Mouse (Mus musculus) intestine, embryonic 15.5 days (tissue): Measurements from ENCODE around the gene Slc10a7. TPM values are rescaled to one million over a fixed set of nuclear protein-coding genes. Genes with fewer than 3 reads are reported as not detected.

Experiments used
- ATAC-seq: fragments of 200-750 bp; cut with Nextera tagmentation; 2 replicates; pipeline ENCODE4 v1.8.0; 2017; ENCODE audit warnings: moderate TSS enrichment, moderate library complexity
- H3K27ac ChIP-seq: fragments of 300-500 bp; sonication (generic); 2 replicates; pipeline ENCODE4 v1.5.1; 2015; ENCODE audit warnings: mild to moderate bottlenecking, inconsistent platforms
- H3K27me3 ChIP-seq: fragments of 300-500 bp; sonication (generic); replicated peaks from 2 replicates; pipeline ENCODE4 v1.6.1; 2015; ENCODE audit warnings: inconsistent platforms
- H3K36me3 ChIP-seq: fragments of 300-500 bp; sonication (generic); 2 replicates; pipeline ENCODE4 v1.6.1; 2015; ENCODE audit warnings: inconsistent platforms
- H3K4me1 ChIP-seq: fragments of 300-500 bp; sonication (generic); replicated peaks from 2 replicates; pipeline ENCODE4 v1.6.1; 2015; ENCODE audit warnings: inconsistent platforms
- H3K4me2 ChIP-seq: fragments of 300-500 bp; sonication (generic); replicated peaks from 2 replicates; pipeline ENCODE4 v1.6.1; 2015; ENCODE audit warnings: mild to moderate bottlenecking, inconsistent platforms
- H3K4me3 ChIP-seq: fragments of 300-500 bp; sonication (generic); replicated peaks from 2 replicates; pipeline ENCODE4 v1.5.1; 2015; ENCODE audit warnings: inconsistent platforms
- H3K9ac ChIP-seq: fragments of 300-500 bp; sonication (generic); 2 replicates; pipeline ENCODE4 v1.6.1; 2015; ENCODE audit warnings: inconsistent platforms
- H3K9me3 ChIP-seq: fragments of 300-500 bp; sonication (generic); 2 replicates; pipeline ENCODE4 v1.6.1; 2016; ENCODE audit warnings: inconsistent platforms
- WGBS: fragments of 180-500 bp; shearing (Covaris S2); methylation state at CpG from one replicate; pipeline ENCODE4 v1.1.7; 2015; 5-methylcytosine and 5-hydroxymethylcytosine counted together
- polyA plus RNA-seq: library from polyadenylated mRNA; unstranded; fragments of >200 nt; fragmentation: Nextera tagmentation; extraction: Ambion mirVana; gene quantifications from 2 replicates; pipeline ENCODE4 v1.2.1, GENCODE M21; 2015

The Slc10a7 gene
- polyA plus RNA-seq, 1 experiment from 2014 or later, result 16.5 TPM

GRCm38 (mm10) chr8:78759139-78759538 is 250.0 kb downstream of the Slc10a7 start:
- no peak overlapping the region for H3K4me3 ChIP-seq
- H3K9ac ChIP-seq, result no peak overlapping the region
- H3K27ac ChIP-seq, result no peak overlapping the region
- H3K4me1 ChIP-seq, result no peaks in the 10 kb centered on the region
- no peaks in the 10 kb centered on the region for H3K27me3 ChIP-seq
- no peak for ATAC-seq
- no peak overlapping the region for H3K4me2 ChIP-seq
- H3K36me3 ChIP-seq, result no peaks in the 10 kb centered on the region
- H3K9me3 ChIP-seq, result no peaks in the 10 kb centered on the region

GRCm38 (mm10) chr8:78764976-78765375 is 255.8 kb downstream of the Slc10a7 start:
- H3K27ac ChIP-seq, result no peak overlapping the region
- no peak overlapping the region for H3K4me3 ChIP-seq
- H3K36me3 ChIP-seq, result no peaks in the 10 kb centered on the region
- H3K4me2 ChIP-seq, result no peak overlapping the region
- no peaks in the 10 kb centered on the region for H3K9me3 ChIP-seq
- H3K9ac ChIP-seq, result no peak overlapping the region
- H3K4me1 ChIP-seq, result no peaks in the 10 kb centered on the region
- ATAC-seq, result no peak
- no peaks in the 10 kb centered on the region for H3K27me3 ChIP-seq

DNA sequence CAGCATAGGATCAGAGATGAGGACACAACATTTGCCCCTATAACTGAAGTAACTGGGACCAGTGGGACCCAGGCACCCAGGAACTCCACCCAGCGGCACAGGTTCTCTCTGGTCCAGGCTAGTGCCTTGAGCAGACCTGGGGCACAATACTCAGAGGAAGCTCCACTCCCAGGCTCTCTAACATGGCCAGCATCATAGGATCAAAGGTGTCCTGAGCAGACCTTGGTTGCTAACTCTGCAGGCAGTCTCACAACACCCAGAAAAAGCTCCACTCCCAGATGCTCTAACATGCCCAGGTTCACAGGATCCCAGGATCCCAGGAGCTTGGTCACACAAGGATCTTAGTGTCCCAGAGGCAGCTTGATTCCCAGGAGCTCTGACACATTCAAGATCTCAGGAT is 256.4 kb downstream of the Slc10a7 start:
- H3K36me3 ChIP-seq, result no peaks in the 10 kb centered on the region
- no peak overlapping the region for H3K4me2 ChIP-seq
- no peaks in the 10 kb centered on the region for H3K9me3 ChIP-seq
- no peaks in the 10 kb centered on the region for H3K27me3 ChIP-seq
- no peak overlapping the region for H3K27ac ChIP-seq
- 84% methylated on average over 1 of the region's 1 CpGs for WGBS
- no peak overlapping the region for H3K9ac ChIP-seq
- no peaks in the 10 kb centered on the region for H3K4me1 ChIP-seq
- no peak overlapping the region for H3K4me3 ChIP-seq
- no peak for ATAC-seq

DNA sequence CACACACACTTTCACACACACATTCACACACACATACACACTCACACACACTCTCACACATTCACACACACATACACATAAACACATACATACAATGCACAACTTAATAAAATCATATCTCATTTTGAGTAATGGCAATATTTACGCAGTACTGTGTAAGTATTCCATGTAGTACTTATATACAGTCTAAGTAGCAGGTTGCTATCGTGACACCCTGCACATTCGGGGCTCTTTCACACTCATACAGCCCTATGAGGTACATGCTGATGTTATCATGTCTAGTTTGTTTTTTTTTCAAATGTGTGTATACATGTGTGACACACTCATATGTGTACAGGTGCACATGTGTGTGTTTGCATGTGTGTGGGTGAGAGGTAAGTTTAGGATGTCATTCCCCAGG is 261.4 kb downstream of the Slc10a7 start:
- Histone ChIP-seq H3K4me3 (no peak overlapping the region), H3K9me3 (no peaks in the 10 kb centered on the region), H3K4me1 (no peaks in the 10 kb centered on the region), H3K27ac (no peak overlapping the region), H3K36me3 (no peaks in the 10 kb centered on the region), H3K4me2 (no peak overlapping the region), H3K27me3 (no peaks in the 10 kb centered on the region), H3K9ac (no peak overlapping the region)
- 92% methylated on average over 3 of the region's 3 CpGs for WGBS
- no peak for ATAC-seq

DNA sequence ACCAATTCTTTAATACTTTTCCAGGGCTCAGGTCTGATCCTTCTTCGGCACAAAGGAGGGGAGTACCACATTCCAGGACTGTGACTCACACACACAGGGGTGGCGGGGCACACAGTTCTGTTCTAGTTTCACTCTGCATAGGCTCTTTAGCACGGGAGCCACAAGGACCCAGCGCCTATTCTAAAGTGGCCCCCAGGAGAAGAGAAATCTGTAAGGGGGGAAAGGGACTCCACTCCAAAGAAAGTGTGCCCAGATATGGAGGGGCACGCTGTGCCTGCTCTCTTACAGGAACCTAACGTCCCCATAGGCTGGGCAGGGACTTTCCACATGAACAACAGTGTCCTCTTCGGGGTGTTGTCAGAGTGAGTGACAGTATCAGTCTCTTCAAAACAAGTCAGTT is 262.1 kb downstream of the Slc10a7 start:
- Histone ChIP-seq H3K4me3 (no peak overlapping the region), H3K4me1 (no peaks in the 10 kb centered on the region), H3K9me3 (no peaks in the 10 kb centered on the region), H3K27me3 (no peaks in the 10 kb centered on the region), H3K4me2 (no peak overlapping the region), H3K36me3 (no peaks in the 10 kb centered on the region), H3K27ac (no peak overlapping the region), H3K9ac (no peak overlapping the region)
- no peak for ATAC-seq
- 60% methylated on average over 7 of the region's 7 CpGs for WGBS

DNA sequence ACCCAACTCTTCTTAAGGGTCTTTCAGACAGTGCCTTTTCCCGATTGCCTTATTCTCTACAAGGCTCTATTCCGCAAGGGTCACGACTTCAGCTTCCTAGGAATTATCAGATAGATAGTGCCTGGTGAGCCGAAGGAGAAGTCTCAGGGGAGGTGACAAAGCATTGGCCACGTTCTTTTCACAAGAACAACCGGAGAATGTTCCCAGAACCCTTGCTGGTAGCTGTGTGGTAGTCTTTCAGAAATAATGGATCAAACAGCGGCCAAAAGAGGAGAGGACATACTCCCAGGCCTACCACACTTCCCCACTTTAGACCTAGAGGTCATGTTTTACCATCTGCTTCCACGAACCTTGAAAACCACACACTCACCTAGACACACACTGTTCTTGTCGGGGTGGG is 267.7 kb downstream of the Slc10a7 start:
- H3K4me2 ChIP-seq, result no peak overlapping the region
- H3K9me3 ChIP-seq, result no peaks in the 10 kb centered on the region
- H3K27ac ChIP-seq, result no peak overlapping the region
- no peak overlapping the region for H3K9ac ChIP-seq
- H3K36me3 ChIP-seq, result no peaks in the 10 kb centered on the region
- no peak for ATAC-seq
- no peaks in the 10 kb centered on the region for H3K27me3 ChIP-seq
- no peak overlapping the region for H3K4me3 ChIP-seq
- WGBS, result 88% methylated on average over 9 of the region's 9 CpGs
- H3K4me1 ChIP-seq, result no peaks in the 10 kb centered on the region

Other genes with a start within 250 kb of the Slc10a7 start
- gene Pou4f2, start 72.7 kb upstream of the Slc10a7 start, polyA plus RNA-seq, result not detected in 2 replicates
- 178 and 207 TPM in 2 replicates for gene Rbmxl1, start 448 bp upstream of the Slc10a7 start, polyA plus RNA-seq